Mouse (Mus musculus) hindbrain, embryonic 14.5 days (tissue): ENCODE data around the gene Psmc2. TPM values are rescaled to one million over a fixed set of nuclear protein-coding genes. Genes with fewer than 3 reads are reported as not detected.

Experiments used
- ATAC-seq: fragments of 200-750 bp; cut with Nextera tagmentation; 2 replicates; pipeline ENCODE4 v1.8.0; 2017; ENCODE audit warnings: moderate number of reproducible peaks, mild to moderate bottlenecking, moderate TSS enrichment, moderate library complexity; ENCODE audit not compliant: low FRiP score
- DNase-seq: peaks from one replicate; pipeline ENCODE4 v3.0.0-alpha.2; 2015; ENCODE audit warnings: low spot score
- H3K27ac ChIP-seq: fragments of 300-500 bp; sonication (generic); 2 replicates; pipeline ENCODE4 v1.5.1; 2014; ENCODE audit warnings: mild to moderate bottlenecking, moderate library complexity
- H3K27me3 ChIP-seq: fragments of 300-500 bp; sonication (generic); 2 replicates; pipeline ENCODE4 v1.6.1; 2014; ENCODE audit warnings: mild to moderate bottlenecking, low read length, mixed read lengths; ENCODE audit not compliant: control insufficient read depth, insufficient read depth
- H3K36me3 ChIP-seq: fragments of 300-500 bp; sonication (generic); replicated peaks from 2 replicates; pipeline ENCODE4 v1.6.1; 2014; ENCODE audit not compliant: control insufficient read depth, insufficient read depth
- H3K4me1 ChIP-seq: fragments of 300-500 bp; sonication (generic); replicated peaks from 2 replicates; pipeline ENCODE4 v1.6.1; 2014; ENCODE audit warnings: antibody characterized with exemption, low read length, mixed read lengths; ENCODE audit not compliant: control insufficient read depth, insufficient read depth
- H3K4me2 ChIP-seq: fragments of 300-500 bp; sonication (generic); replicated peaks from 2 replicates; pipeline ENCODE4 v1.6.1; 2014; ENCODE audit warnings: mild to moderate bottlenecking, moderate library complexity
- H3K4me3 ChIP-seq: fragments of 300-500 bp; sonication (generic); replicated peaks from 2 replicates; pipeline ENCODE4 v1.5.1; 2014; ENCODE audit warnings: mild to moderate bottlenecking, low read length
- H3K9ac ChIP-seq: fragments of 300-500 bp; sonication (generic); 2 replicates; pipeline ENCODE4 v1.6.1; 2014
- H3K9me3 ChIP-seq: fragments of 300-500 bp; sonication (generic); 2 replicates; pipeline ENCODE4 v1.6.1; 2016; ENCODE audit warnings: low read length; ENCODE audit not compliant: control insufficient read depth
- WGBS: fragments of 180-500 bp; shearing (Covaris S2); extraction: QIAGEN DNeasy Blood & Tissue Kit; methylation state at CpG from one replicate; pipeline ENCODE4 v1.1.7; 2014; 5-methylcytosine and 5-hydroxymethylcytosine counted together
- polyA plus RNA-seq: library from polyadenylated mRNA; unstranded; fragments of >200 nt; fragmentation: Nextera tagmentation; extraction: Ambion mirVana; gene quantifications from 2 replicates; pipeline ENCODE4 v1.2.1, GENCODE M21; 2014

Psmc2 gene
- polyA plus RNA-seq, 1 experiment from 2014 or later, result 180 TPM

DNA sequence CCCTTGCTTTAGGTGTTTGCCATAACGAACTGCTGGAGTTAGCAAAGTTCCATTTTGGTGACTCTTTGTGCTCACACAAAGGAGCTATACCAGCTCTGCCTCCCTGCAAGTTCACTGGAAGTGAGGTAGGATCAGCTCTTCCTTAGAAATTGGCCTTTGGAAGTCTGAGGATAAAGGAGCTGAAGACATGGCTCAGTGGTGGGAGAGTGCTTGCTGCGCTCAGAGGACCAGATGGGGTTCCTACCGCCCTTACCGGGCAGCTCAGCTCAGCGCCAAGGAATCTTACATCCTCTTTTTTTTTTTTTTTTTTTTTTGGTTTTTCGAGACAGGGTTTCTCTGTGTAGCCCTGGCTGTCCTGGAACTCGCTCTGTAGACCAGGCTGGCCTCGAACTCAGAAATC is 39.1 kb upstream of the Psmc2 start:
- no peak for ATAC-seq

GRCm38 (mm10) chr5:21768506-21768905 is 16.6 kb upstream of the Psmc2 start:
- WGBS, result 94% methylated on average over 4 of the region's 4 CpGs
- Histone ChIP-seq H3K4me1 (no peaks in the 10 kb centered on the region), H3K9ac (no peak overlapping the region), H3K4me3 (no peak overlapping the region), H3K36me3 (peaks cover 76% of the 10 kb centered on the region), H3K4me2 (no peak overlapping the region), H3K27ac (no peak overlapping the region), H3K9me3 (no peaks in the 10 kb centered on the region), H3K27me3 (no peaks in the 10 kb centered on the region)
- DNase-seq (no peak), ATAC-seq (no peak)

More for the DNA sequence above, 39.1 kb upstream of the Psmc2 start:
- Histone ChIP-seq H3K27me3 (no peaks in the 10 kb centered on the region), H3K4me1 (no peaks in the 10 kb centered on the region), H3K27ac (no peak overlapping the region), H3K9ac (no peak overlapping the region), H3K9me3 (no peaks in the 10 kb centered on the region), H3K36me3 (peaks cover 99% of the 10 kb centered on the region), H3K4me3 (no peak overlapping the region), H3K4me2 (no peak overlapping the region)
- WGBS, result 98% methylated on average over 6 of the region's 8 CpGs
- no peak for DNase-seq

DNA sequence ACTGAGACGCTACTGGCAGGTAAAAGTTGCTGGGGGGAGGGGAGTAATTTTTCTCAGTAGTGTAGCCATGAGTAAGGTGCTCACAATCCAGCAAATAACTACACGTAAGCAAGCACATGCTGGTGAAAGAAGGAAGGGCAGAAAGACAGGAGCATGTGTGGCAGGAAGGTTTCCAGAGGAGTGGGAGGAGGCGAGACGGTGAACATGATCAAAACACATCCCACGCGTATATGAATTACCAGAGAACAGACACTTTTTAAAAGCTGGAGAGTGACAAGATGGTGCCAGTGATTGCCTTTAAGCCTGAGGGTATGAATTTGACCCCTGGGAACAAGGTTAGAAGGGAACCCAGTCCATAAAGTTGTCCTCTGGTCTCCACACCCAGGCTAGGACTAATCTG is 15.2 kb upstream of the Psmc2 start:
- H3K9ac ChIP-seq, result no peak overlapping the region
- no peak overlapping the region for H3K4me2 ChIP-seq
- H3K36me3 ChIP-seq, result peaks cover 74% of the 10 kb centered on the region
- H3K27ac ChIP-seq, result no peak overlapping the region
- no peak overlapping the region for H3K4me3 ChIP-seq
- DNase-seq (no peak), ATAC-seq (no peak)
- H3K9me3 ChIP-seq, result no peaks in the 10 kb centered on the region
- 94% methylated on average over 6 of the region's 6 CpGs for WGBS
- H3K27me3 ChIP-seq, result no peaks in the 10 kb centered on the region
- no peaks in the 10 kb centered on the region for H3K4me1 ChIP-seq

DNA sequence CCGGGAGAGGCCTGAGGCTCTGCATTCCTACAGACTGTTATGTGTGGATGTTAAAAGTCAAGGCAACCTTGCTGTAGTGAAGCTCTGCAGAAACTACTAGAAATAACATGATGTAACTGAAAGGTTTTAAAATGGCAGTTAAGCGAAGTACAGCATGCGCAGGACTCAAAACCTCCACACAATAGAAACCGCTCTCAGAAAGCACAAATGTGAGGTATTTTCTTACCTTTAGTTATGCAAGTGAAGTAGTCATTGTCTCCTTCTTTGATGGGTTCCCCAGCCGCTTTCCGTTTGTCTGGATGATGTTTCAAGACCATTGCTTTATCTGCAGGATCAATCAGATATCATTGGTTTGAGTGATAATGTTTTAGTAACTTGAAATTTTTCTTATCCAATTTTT is 8.6 kb upstream of the Psmc2 start:
- Histone ChIP-seq H3K4me1 (no peaks in the 10 kb centered on the region), H3K4me2 (no peak overlapping the region), H3K9ac (no peak overlapping the region), H3K4me3 (no peak overlapping the region), H3K27ac (no peak overlapping the region), H3K36me3 (peaks cover 76% of the 10 kb centered on the region), H3K9me3 (no peaks in the 10 kb centered on the region), H3K27me3 (no peaks in the 10 kb centered on the region)
- DNase-seq (no peak), ATAC-seq (no peak)
- 95% methylated on average over 6 of the region's 6 CpGs for WGBS

GRCm38 (mm10) chr5:21784161-21785052 is 676 bp upstream of the Psmc2 start:
- H3K4me3 ChIP-seq, result peak overlapping the region; percentile 99
- H3K36me3 ChIP-seq, result peaks cover 42% of the 10 kb centered on the region
- ATAC-seq, result peak; percentile 83

DNA sequence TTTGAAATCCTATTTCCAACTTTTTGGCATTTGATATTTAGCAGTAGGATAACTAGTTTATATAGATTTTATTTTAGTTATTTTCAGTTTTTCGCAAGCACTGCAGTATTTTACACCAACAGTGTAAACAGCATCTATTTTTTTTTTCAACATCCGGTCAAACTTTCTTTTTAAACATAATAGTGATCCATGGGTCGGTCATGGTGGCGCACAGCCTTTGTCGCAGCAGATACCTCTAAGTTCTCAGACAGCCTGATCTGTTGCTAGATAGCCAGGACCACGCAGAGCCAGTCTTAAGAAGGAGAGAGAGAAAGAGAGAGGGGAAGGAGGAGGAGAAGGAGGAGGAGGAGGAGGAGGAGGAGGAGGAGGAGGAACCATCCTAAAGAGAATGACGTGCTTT is 693 bp downstream of the Psmc2 start:
- Histone ChIP-seq H3K4me1 (peaks cover 36% of the 10 kb centered on the region), H3K9me3 (no peaks in the 10 kb centered on the region), H3K4me3 (no peak overlapping the region), H3K27me3 (no peaks in the 10 kb centered on the region), H3K4me2 (peak overlapping the region; percentile 97), H3K27ac (peak overlapping the region; percentile 88; the same call in 1 of the 2 replicates), H3K9ac (no peak overlapping the region), H3K36me3 (peaks cover 28% of the 10 kb centered on the region)
- DNase-seq (no peak), ATAC-seq (no peak)
- WGBS, result 88% methylated on average over 6 of the region's 7 CpGs

More at GRCm38 (mm10) chr5:21784161-21785052, 676 bp upstream of the Psmc2 start:
- Histone ChIP-seq H3K4me1 (peaks cover 34% of the 10 kb centered on the region), H3K27ac (peak overlapping the region; percentile 75), H3K9ac (peak overlapping the region; percentile 83), H3K4me2 (peak overlapping the region; percentile 97), H3K9me3 (no peaks in the 10 kb centered on the region), H3K27me3 (no peaks in the 10 kb centered on the region)
- no peak for DNase-seq
- WGBS, result under 1% methylated on average over 50 of the region's 51 CpGs

DNA sequence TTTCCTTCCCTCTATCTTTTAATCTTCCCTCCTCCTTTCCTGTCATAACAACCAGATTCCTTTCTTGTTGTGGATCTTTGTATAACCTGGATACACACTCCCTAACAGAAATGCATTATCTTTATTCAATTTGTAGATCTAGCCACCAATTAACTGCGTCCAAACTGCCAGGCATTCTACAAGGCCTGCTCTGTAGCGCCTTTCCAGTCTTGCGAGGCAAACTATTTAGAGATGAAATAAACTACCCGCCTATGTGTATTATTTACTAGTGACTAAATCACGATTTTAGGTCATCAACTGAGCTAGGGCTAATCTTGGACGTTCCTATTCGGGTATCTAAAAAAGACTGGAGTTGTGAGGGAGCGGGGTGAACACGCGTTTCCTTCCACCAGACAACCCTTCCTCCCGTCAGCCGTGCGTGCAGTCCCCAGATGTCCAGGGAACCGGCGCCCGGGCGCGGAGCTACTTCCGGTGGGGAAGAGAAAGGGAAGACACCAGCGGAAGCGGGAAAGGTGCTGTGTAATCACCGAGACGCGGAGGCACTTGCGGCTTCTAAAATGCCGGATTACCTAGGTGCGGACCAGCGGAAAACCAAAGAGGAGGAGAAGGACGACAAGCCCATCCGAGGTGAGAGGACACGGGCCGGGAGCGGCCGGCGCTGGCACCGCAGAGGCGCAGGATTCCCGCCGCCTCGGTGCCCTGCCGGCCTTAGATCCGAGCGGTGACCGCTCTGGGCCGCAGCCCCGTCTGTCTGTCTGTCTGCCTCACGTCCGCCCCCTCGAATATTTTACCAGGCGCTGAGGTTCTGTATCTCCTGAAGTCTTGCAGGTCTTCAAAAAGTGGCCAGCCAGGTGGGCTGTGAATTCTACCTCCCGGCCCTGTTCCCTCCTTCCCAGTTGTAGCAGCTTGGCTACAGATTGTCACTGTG is 1.4 kb downstream of the Psmc2 start:
- Histone ChIP-seq H3K9me3 (no peaks in the 10 kb centered on the region), H3K9ac (peak overlapping the region; percentile 90), H3K4me2 (peak overlapping the region; percentile 82), H3K27ac (peak overlapping the region; percentile 88), H3K27me3 (no peaks in the 10 kb centered on the region), H3K4me1 (peaks cover 36% of the 10 kb centered on the region), H3K36me3 (peaks cover 23% of the 10 kb centered on the region), H3K4me3 (peak overlapping the region; percentile 88)
- 3% methylated on average over 51 of the region's 51 CpGs for WGBS
- DNase-seq, result peak; percentile 94
- peak; percentile 85 for ATAC-seq

GRCm38 (mm10) chr5:21787186-21788105 is 2.4 kb downstream of the Psmc2 start:
- peak overlapping the region; percentile 88 for H3K27ac ChIP-seq
- peak overlapping the region; percentile 88 for H3K4me3 ChIP-seq
- H3K9me3 ChIP-seq, result no peaks in the 10 kb centered on the region
- H3K9ac ChIP-seq, result peak overlapping the region; percentile 90
- peaks cover 20% of the 10 kb centered on the region for H3K36me3 ChIP-seq
- DNase-seq (no peak), ATAC-seq (no peak)
- 41% methylated on average over 11 of the region's 11 CpGs for WGBS
- H3K4me1 ChIP-seq, result peaks cover 36% of the 10 kb centered on the region
- H3K27me3 ChIP-seq, result no peaks in the 10 kb centered on the region
- peak overlapping the region; percentile 82 for H3K4me2 ChIP-seq
